Mouse (Mus musculus) lung, postnatal 0 days (tissue): ENCODE results near the gene B130006D01Rik.

Source experiments
- CTCF ChIP-seq: IDR thresholded peaks from 2 replicates; pipeline ENCODE4 v1.5.1; 2016; ENCODE audit warnings: antibody characterized with exemption, mild to moderate bottlenecking
- EP300 ChIP-seq: IDR thresholded peaks from 2 replicates; pipeline ENCODE4 v1.6.1; 2016; ENCODE audit warnings: antibody characterized with exemption, mild to moderate bottlenecking, control low read depth

DNA sequence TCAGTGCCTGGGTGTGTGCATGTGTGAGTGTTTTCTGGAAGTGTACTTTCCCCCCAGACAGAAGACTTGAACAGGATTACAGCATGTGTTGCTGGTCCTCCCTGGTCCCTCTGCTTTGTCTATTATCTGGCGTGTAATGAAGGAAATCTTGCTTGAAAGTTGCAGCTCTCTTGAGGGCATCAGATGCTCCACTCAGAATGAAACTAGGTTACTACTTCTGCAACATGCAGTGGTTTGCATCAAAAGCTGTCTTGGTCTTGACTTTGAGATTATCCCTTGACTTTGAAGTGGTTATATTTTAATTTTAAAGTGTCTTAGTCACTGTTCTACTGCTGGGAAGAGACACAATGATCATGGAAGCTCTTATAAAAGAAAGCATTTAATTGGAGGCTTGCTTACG is 11.1 kb downstream of the B130006D01Rik start:
- no peak for TF ChIP-seq CTCF
- TF ChIP-seq EP300, result no peak
